Mouse (Mus musculus) midbrain, embryonic 12.5 days (tissue): Measurements from ENCODE around the gene L2hgdh. TPM values are rescaled to one million over a fixed set of nuclear protein-coding genes. Genes with fewer than 3 reads are reported as not detected.
A peak's percentile ranks its signal among the peaks of the same experiment; 100 is the strongest.

Experiments used
- ATAC-seq: fragments of 200-750 bp; cut with Nextera tagmentation; 2 replicates; pipeline ENCODE4 v1.8.0; 2017; ENCODE audit warnings: low read depth, moderate TSS enrichment, moderate library complexity; ENCODE audit not compliant: low FRiP score
- H3K27ac ChIP-seq: fragments of 300-500 bp; sonication (generic); replicated peaks from 2 replicates; pipeline ENCODE4 v1.5.1; 2016; ENCODE audit warnings: mild to moderate bottlenecking
- H3K27me3 ChIP-seq: fragments of 300-500 bp; sonication (generic); 2 replicates; pipeline ENCODE4 v1.6.1; 2016; ENCODE audit warnings: mild to moderate bottlenecking
- H3K36me3 ChIP-seq: fragments of 300-500 bp; sonication (generic); 2 replicates; pipeline ENCODE4 v1.6.1; 2016
- H3K4me1 ChIP-seq: fragments of 300-500 bp; sonication (generic); 2 replicates; pipeline ENCODE4 v1.6.1; 2016
- H3K4me2 ChIP-seq: fragments of 300-500 bp; sonication (generic); replicated peaks from 2 replicates; pipeline ENCODE4 v1.6.1; 2016; ENCODE audit warnings: mild to moderate bottlenecking, moderate library complexity
- H3K4me3 ChIP-seq: fragments of 300-500 bp; sonication (generic); 2 replicates; pipeline ENCODE4 v1.5.1; 2016; ENCODE audit warnings: mild to moderate bottlenecking
- H3K9ac ChIP-seq: fragments of 300-500 bp; sonication (generic); replicated peaks from 2 replicates; pipeline ENCODE4 v1.6.1; 2016; ENCODE audit warnings: mild to moderate bottlenecking, moderate library complexity
- H3K9me3 ChIP-seq: fragments of 300-500 bp; sonication (generic); 2 replicates; pipeline ENCODE4 v1.6.1; 2016; ENCODE audit warnings: mild to moderate bottlenecking
- WGBS: fragments of 180-500 bp; shearing (Covaris S2); methylation state at CpG from one replicate; pipeline ENCODE4 v1.1.7; 2016; 5-methylcytosine and 5-hydroxymethylcytosine counted together
- polyA plus RNA-seq: library from polyadenylated mRNA; unstranded; fragments of >200 nt; fragmentation: Nextera tagmentation; extraction: Ambion mirVana; gene quantifications from 2 replicates; pipeline ENCODE4 v1.2.1, GENCODE M21; 2016

The L2hgdh gene
- polyA plus RNA-seq, 1 experiment from 2014 or later, result 12.4 TPM

DNA sequence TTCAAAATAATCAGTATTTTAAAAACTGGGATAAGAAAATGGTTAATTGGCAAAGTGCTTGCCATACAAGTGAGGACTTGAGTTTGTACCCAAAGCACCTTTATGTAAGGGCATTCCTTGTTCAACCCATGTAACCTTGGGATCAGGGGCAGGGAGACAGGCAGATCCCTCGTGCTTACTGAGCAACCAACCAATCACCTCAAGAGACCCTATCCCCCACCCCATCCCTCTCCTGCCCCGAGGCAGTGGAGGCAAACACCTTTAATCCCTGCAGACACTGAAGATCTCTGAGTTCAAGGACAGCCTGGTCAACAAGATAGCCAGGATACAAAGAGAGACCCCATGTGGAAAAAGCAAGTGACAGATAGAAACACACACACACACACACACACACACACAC, 1.3 kb downstream of the L2hgdh start:
- Histone ChIP-seq H3K4me2 (peak overlapping the region; percentile 87), H3K9me3 (peaks cover 13% of the 10 kb centered on the region), H3K36me3 (peaks cover 20% of the 10 kb centered on the region), H3K9ac (no peak overlapping the region), H3K27me3 (no peaks in the 10 kb centered on the region), H3K27ac (no peak overlapping the region), H3K4me1 (peaks cover 16% of the 10 kb centered on the region), H3K4me3 (no peak overlapping the region; the same call in 1 of the 2 replicates)
- ATAC-seq, result no peak
- WGBS, result 56% methylated on average over 2 of the region's 2 CpGs

GRCm38 (mm10) chr12:69722857-69723256, 1.8 kb downstream of the L2hgdh start:
- Histone ChIP-seq H3K9ac (no peak overlapping the region), H3K4me3 (no peak overlapping the region), H3K27ac (no peak overlapping the region), H3K4me2 (no peak overlapping the region), H3K27me3 (no peaks in the 10 kb centered on the region), H3K36me3 (peaks cover 24% of the 10 kb centered on the region), H3K9me3 (peaks cover 15% of the 10 kb centered on the region), H3K4me1 (peaks cover 16% of the 10 kb centered on the region)
- 92% methylated on average over 3 of the region's 3 CpGs for WGBS
- ATAC-seq, result no peak

DNA sequence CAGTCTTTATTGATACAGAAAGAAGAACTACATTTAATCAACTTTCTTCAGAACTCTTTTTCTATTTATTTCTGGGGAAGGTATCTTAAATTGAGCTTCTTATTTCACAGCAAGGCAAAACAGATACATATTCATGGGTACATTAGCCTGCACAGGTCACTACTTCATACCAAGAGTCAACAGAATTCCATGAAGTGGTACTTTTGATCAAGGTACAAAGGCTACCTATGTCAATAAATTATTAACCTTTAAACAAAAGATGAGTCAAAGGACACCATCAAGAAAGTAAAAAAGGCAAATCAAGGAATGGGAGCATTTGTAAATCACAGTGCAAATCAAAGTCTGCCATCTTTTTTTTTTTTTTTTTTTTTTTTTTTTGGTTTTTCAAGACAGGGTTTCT, 11.0 kb downstream of the L2hgdh start:
- Histone ChIP-seq H3K36me3 (peaks cover 9% of the 10 kb centered on the region), H3K4me3 (no peak overlapping the region), H3K9me3 (peaks cover 3% of the 10 kb centered on the region; the same call in 1 of the 2 replicates), H3K4me2 (no peak overlapping the region), H3K27ac (no peak overlapping the region), H3K4me1 (no peaks in the 10 kb centered on the region), H3K27me3 (no peaks in the 10 kb centered on the region), H3K9ac (no peak overlapping the region)
- no peak for ATAC-seq

- WGBS, result 90% methylated on average over 11 of the region's 11 CpGs
- H3K9me3 ChIP-seq, result no peaks in the 10 kb centered on the region
- H3K27me3 ChIP-seq, result no peaks in the 10 kb centered on the region
- no peaks in the 10 kb centered on the region for H3K4me1 ChIP-seq
- no peak overlapping the region for H3K4me2 ChIP-seq
- H3K9ac ChIP-seq, result no peak overlapping the region
- H3K36me3 ChIP-seq, result peaks cover 4% of the 10 kb centered on the region; the same call in 1 of the 2 replicates
- no peak overlapping the region for H3K4me3 ChIP-seq
- no peak overlapping the region for H3K27ac ChIP-seq
- no peak for ATAC-seq
Observed at GRCm38 (mm10) chr12:69704799-69705458, 19.7 kb downstream of the L2hgdh start.

GRCm38 (mm10) chr12:69698352-69698751, 26.3 kb downstream of the L2hgdh start:
- no peaks in the 10 kb centered on the region for H3K27me3 ChIP-seq
- H3K4me2 ChIP-seq, result no peak overlapping the region
- ATAC-seq, result no peak
- H3K9ac ChIP-seq, result no peak overlapping the region
- H3K36me3 ChIP-seq, result 0 out of 2 replicates have a peak, but pooled peaks cover 3% of the 10 kb centered on the region
- no peak overlapping the region for H3K4me3 ChIP-seq
- no peaks in the 10 kb centered on the region for H3K9me3 ChIP-seq
- 89% methylated on average over 6 of the region's 6 CpGs for WGBS
- no peak overlapping the region for H3K27ac ChIP-seq
- H3K4me1 ChIP-seq, result no peaks in the 10 kb centered on the region

- Histone ChIP-seq H3K9ac (no peak overlapping the region), H3K4me2 (no peak overlapping the region), H3K27me3 (no peaks in the 10 kb centered on the region), H3K9me3 (no peaks in the 10 kb centered on the region), H3K27ac (no peak overlapping the region), H3K36me3 (0 out of 2 replicates have a peak, but pooled peaks cover 3% of the 10 kb centered on the region), H3K4me3 (no peak overlapping the region), H3K4me1 (no peaks in the 10 kb centered on the region)
- no peak for ATAC-seq
- WGBS, result 80% methylated on average over 5 of the region's 5 CpGs
Observed at GRCm38 (mm10) chr12:69696746-69697145, 27.9 kb downstream of the L2hgdh start.

DNA sequence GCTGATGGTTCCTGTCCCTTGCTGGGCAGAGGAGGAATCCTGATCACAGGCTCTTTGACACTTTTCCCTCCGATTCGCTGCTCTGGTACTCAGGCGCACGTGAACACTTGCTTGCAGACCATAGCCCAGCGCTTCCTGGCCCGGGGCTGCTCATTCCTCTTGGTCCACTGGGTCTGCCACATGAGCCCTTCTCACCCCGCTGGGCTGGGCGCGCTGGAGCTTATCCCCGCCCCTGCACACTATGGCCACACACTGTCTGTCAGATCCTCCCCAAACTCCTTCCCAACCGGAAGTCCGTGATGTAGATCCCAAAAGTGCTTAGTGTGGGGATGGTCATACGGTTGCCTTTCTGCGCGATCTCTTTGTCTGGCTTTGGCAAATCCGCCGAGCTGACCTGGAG, 31.2 kb downstream of the L2hgdh start:
- Histone ChIP-seq H3K36me3 (no peaks in the 10 kb centered on the region), H3K4me3 (no peak overlapping the region), H3K4me1 (no peaks in the 10 kb centered on the region), H3K4me2 (no peak overlapping the region), H3K9ac (no peak overlapping the region), H3K9me3 (no peaks in the 10 kb centered on the region), H3K27ac (no peak overlapping the region), H3K27me3 (no peaks in the 10 kb centered on the region)
- WGBS, result 77% methylated on average over 17 of the region's 17 CpGs
- no peak for ATAC-seq

DNA sequence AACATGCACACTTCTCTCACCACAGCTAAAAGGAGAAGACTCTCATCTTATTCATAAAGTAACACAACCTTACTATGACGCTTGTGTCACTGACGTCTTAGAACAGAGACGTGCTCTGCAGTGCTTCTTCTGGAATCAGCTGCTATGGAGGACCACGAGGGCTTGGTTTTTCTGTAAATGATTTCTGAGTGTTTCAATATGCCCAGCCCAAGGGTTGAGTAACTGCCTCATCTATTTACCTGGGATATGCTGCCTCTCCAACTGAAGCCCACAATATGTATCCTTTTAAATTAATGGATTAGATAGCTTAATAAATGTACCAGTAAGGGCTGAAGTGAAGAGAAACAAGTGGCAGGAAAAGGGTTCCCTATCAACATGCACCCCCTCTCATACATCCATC, 34.0 kb downstream of the L2hgdh start:
- H3K4me2 ChIP-seq, result no peak overlapping the region
- no peak overlapping the region for H3K27ac ChIP-seq
- no peak overlapping the region for H3K4me3 ChIP-seq
- 94% methylated on average over 4 of the region's 4 CpGs for WGBS
- no peaks in the 10 kb centered on the region for H3K4me1 ChIP-seq
- H3K27me3 ChIP-seq, result no peaks in the 10 kb centered on the region
- ATAC-seq, result no peak
- H3K9ac ChIP-seq, result no peak overlapping the region
- no peaks in the 10 kb centered on the region for H3K9me3 ChIP-seq
- H3K36me3 ChIP-seq, result no peaks in the 10 kb centered on the region

- no peaks in the 10 kb centered on the region for H3K36me3 ChIP-seq
- H3K27me3 ChIP-seq, result no peaks in the 10 kb centered on the region
- no peaks in the 10 kb centered on the region for H3K4me1 ChIP-seq
- H3K9me3 ChIP-seq, result no peaks in the 10 kb centered on the region
- no peak overlapping the region for H3K4me3 ChIP-seq
- H3K9ac ChIP-seq, result no peak overlapping the region
- ATAC-seq, result no peak
- no peak overlapping the region for H3K4me2 ChIP-seq
- H3K27ac ChIP-seq, result no peak overlapping the region
Observed at GRCm38 (mm10) chr12:69689094-69689493, 35.6 kb downstream of the L2hgdh start.

- Histone ChIP-seq H3K27me3 (no peaks in the 10 kb centered on the region), H3K9me3 (no peaks in the 10 kb centered on the region), H3K4me2 (no peak overlapping the region), H3K9ac (no peak overlapping the region), H3K36me3 (no peaks in the 10 kb centered on the region), H3K4me3 (no peak overlapping the region), H3K4me1 (no peaks in the 10 kb centered on the region), H3K27ac (no peak overlapping the region)
- 81% methylated on average over 2 of the region's 2 CpGs for WGBS
- ATAC-seq, result no peak
Observed at GRCm38 (mm10) chr12:69688368-69688767, 36.3 kb downstream of the L2hgdh start.

DNA sequence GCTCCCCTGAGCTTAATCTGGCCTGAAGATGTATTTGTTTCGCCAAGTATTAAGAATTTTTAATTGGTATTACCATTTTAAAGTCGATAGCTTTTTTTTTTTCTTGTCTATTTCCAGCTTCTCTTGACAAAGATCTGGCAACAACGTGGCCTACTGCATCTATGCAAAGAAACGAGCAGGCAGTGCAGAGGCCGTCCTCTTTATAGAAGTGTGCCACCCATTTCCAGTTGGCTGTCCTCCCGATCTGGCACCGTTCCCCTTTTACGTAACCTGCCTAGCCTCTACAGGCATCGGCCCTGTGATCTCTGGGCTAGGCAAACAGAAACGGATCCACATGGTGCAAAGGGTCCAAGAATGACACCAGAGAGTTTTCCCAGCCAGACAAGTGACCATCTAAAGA, 41.1 kb downstream of the L2hgdh start:
- ATAC-seq, result no peak
- no peak overlapping the region for H3K4me3 ChIP-seq
- WGBS, result 58% methylated on average over 10 of the region's 10 CpGs

GRCm38 (mm10) chr12:69682788-69683419, 41.8 kb downstream of the L2hgdh start:
- H3K36me3 ChIP-seq, result no peaks in the 10 kb centered on the region
- no peaks in the 10 kb centered on the region; the same call in 1 of the 2 replicates for H3K27me3 ChIP-seq
- H3K4me2 ChIP-seq, result peak overlapping the region; percentile 80
- H3K4me3 ChIP-seq, result no peak overlapping the region; the same call in 1 of the 2 replicates
- 58% methylated on average over 14 of the region's 14 CpGs for WGBS
- peaks cover 12% of the 10 kb centered on the region for H3K4me1 ChIP-seq
- H3K27ac ChIP-seq, result no peak overlapping the region
- no peak for ATAC-seq
- H3K9me3 ChIP-seq, result no peaks in the 10 kb centered on the region
- H3K9ac ChIP-seq, result no peak overlapping the region

More for the DNA sequence above, 41.1 kb downstream of the L2hgdh start:
- Histone ChIP-seq H3K9me3 (no peaks in the 10 kb centered on the region), H3K27ac (no peak overlapping the region), H3K36me3 (no peaks in the 10 kb centered on the region), H3K27me3 (no peaks in the 10 kb centered on the region; the same call in 1 of the 2 replicates), H3K4me2 (no peak overlapping the region), H3K4me1 (peaks cover 12% of the 10 kb centered on the region), H3K9ac (no peak overlapping the region)
